Comparison of ENCODE assay signal across 8 mouse cellular contexts in genomic region chr4:141871909-141872308, GRCm38 (mm10). TPM values are rescaled to one million over a fixed set of nuclear protein-coding genes. Genes with fewer than 3 reads are reported as not detected.
DNase-seq lines count a peak whose midpoint lies in the region; ATAC-seq and TF ChIP-seq lines count a peak whose summit lies in the region.

No protein-coding gene starts in this region.

- peak overlapping the region; percentile 36 to 71; a peak in 3 of 4 replicates for H3K27ac ChIP-seq in heart, embryonic 14.5 days (replicated peaks in 1 of 2; ENCODE audit: control insufficient read depth in 1 of 2, insufficient read depth in 1 of 2, low read depth in 2 of 2, low read length in 2 of 2)
- H3K27ac ChIP-seq in liver, embryonic 14.5 days: no peak overlapping the region
- H3K27ac ChIP-seq in stomach, embryonic 15.5 days: peak overlapping the region; percentile 79

- no peaks in the 10 kb centered on the region for H3K9me3 ChIP-seq in heart, embryonic 14.5 days (ENCODE audit: control insufficient read depth, low read length)
- no peaks in the 10 kb centered on the region for H3K9me3 ChIP-seq in liver, embryonic 14.5 days (ENCODE audit: control insufficient read depth, low read length)
- H3K9me3 ChIP-seq in stomach, embryonic 15.5 days: no peaks in the 10 kb centered on the region

- no peak for ATAC-seq in heart, embryonic 14.5 days (ENCODE audit: insufficient number of reproducible peaks, insufficient read depth, low FRiP score, low read depth)
- no peak for ATAC-seq in liver, embryonic 14.5 days (ENCODE audit: insufficient read depth)
- no peak for ATAC-seq in stomach, embryonic 15.5 days (ENCODE audit: insufficient read depth, low FRiP score, low read depth)

- peaks cover 53 to 74% of the 10 kb centered on the region in 2 experiments for H3K4me1 ChIP-seq in heart, embryonic 14.5 days (ENCODE audit: control insufficient read depth in 2 of 2, insufficient read depth in 2 of 2, low read length in 2 of 2)
- H3K4me1 ChIP-seq in liver, embryonic 14.5 days (replicated peaks; ENCODE audit: control insufficient read depth in 2 of 2, insufficient read depth in 2 of 2, low read length in 1 of 2): peaks cover 33 to 47% of the 10 kb centered on the region in 2 experiments
- peaks cover 65% of the 10 kb centered on the region for H3K4me1 ChIP-seq in stomach, embryonic 15.5 days

- no peak for TF ChIP-seq CTCF in liver, embryonic 14.5 days (IDR thresholded peaks at IDR 0.05; ENCODE audit: low read depth)

- peak overlapping the region; percentile 99 for H3K4me2 ChIP-seq in heart, embryonic 14.5 days (ENCODE audit: low read length)
- H3K4me2 ChIP-seq in liver, embryonic 14.5 days (ENCODE audit: low read depth): peak overlapping the region; percentile 87
- peak overlapping the region; percentile 88 for H3K4me2 ChIP-seq in stomach, embryonic 15.5 days

- H3K4me3 ChIP-seq in heart, embryonic 14.5 days (ENCODE audit: control insufficient read depth in 1 of 2, insufficient read depth in 1 of 2, low read depth in 1 of 2, low read length in 2 of 2): peak overlapping the region; percentile 77 to 80
- peak overlapping the region in 1 of 2 experiments; percentile 26; a peak in 2 of 4 replicates for H3K4me3 ChIP-seq in liver, embryonic 14.5 days (ENCODE audit: insufficient read depth in 1 of 2, low read depth in 2 of 2, low read length in 2 of 2)
- peak overlapping the region; percentile 81 for H3K4me3 ChIP-seq in stomach, embryonic 15.5 days (replicated peaks)

- no peak for TF ChIP-seq EP300 in liver, embryonic 14.5 days (IDR thresholded peaks at IDR 0.05; ENCODE audit: low read depth)

- H3K36me3 ChIP-seq in heart, embryonic 14.5 days (ENCODE audit: control insufficient read depth, insufficient read depth, low read length): peaks cover 25% of the 10 kb centered on the region
- peaks cover 5% of the 10 kb centered on the region for H3K36me3 ChIP-seq in liver, embryonic 14.5 days (replicated peaks; ENCODE audit: control insufficient read depth, insufficient read depth, low read depth)
- H3K36me3 ChIP-seq in stomach, embryonic 15.5 days: no peaks in the 10 kb centered on the region

- peak; percentile 76 for DNase-seq in layer of hippocampus, adult 11-12 months (ENCODE audit: low spot score)
- no peak for DNase-seq in layer of hippocampus, adult 9-10 months (ENCODE audit: low spot score)
- peak; percentile 76 for DNase-seq in cerebellum, adult 9-10 months
- DNase-seq in liver, embryonic 14.5 days (ENCODE audit: low read depth in 3 of 3, low spot score in 3 of 3): no peak
- DNase-seq in testis, postnatal 10 days (ENCODE audit: low spot score): no peak
- no peak for DNase-seq in spleen, adult 12 weeks (ENCODE audit: low spot score)

- no peaks in the 10 kb centered on the region for H3K27me3 ChIP-seq in heart, embryonic 14.5 days (ENCODE audit: control insufficient read depth, insufficient read depth, low read length)
- H3K27me3 ChIP-seq in liver, embryonic 14.5 days (ENCODE audit: control insufficient read depth, insufficient read depth, low read length): no peaks in the 10 kb centered on the region; the same call in 1 of the 2 replicates
- H3K27me3 ChIP-seq in stomach, embryonic 15.5 days (replicated peaks): no peaks in the 10 kb centered on the region

- WGBS in heart, embryonic 14.5 days: 37% methylated on average over 9 of the region's 9 CpGs
- 78% methylated on average over 9 of the region's 9 CpGs for WGBS in liver, embryonic 14.5 days (ENCODE audit: insufficient replicate concordance)
- 50% methylated on average over 9 of the region's 9 CpGs for WGBS in stomach, embryonic 15.5 days

- H3K9ac ChIP-seq in heart, embryonic 14.5 days (ENCODE audit: low read length): peak overlapping the region; percentile 90
- H3K9ac ChIP-seq in liver, embryonic 14.5 days (replicated peaks): no peak overlapping the region
- no peak overlapping the region for H3K9ac ChIP-seq in stomach, embryonic 15.5 days

RNA-seq across cellular contexts. Expression of gene Efhd2, which starts 2.8 kb away (rescaled TPM):
- 33.2 and 43.6 TPM in 2 replicates for polyA plus RNA-seq in heart, embryonic 14.5 days (2014; fragmentation: Nextera tagmentation; extraction: Ambion mirVana)
- polyA plus RNA-seq in liver, embryonic 14.5 days (2012; rRNA removed): 25.9 and 26.5 TPM in 2 replicates
- polyA plus RNA-seq in liver, embryonic 14.5 days (2014; fragmentation: Nextera tagmentation; extraction: Ambion mirVana): 23.4 and 26.2 TPM in 2 replicates
- 125 and 130 TPM in 2 replicates for polyA plus RNA-seq in stomach, embryonic 15.5 days (2015; fragmentation: Nextera tagmentation; extraction: Ambion mirVana)

RNA-seq across cellular contexts. Expression of gene Ctrc, which starts 25.8 kb away (rescaled TPM):
- polyA plus RNA-seq in heart, embryonic 14.5 days (2014; fragmentation: Nextera tagmentation; extraction: Ambion mirVana): not detected in 2 replicates
- polyA plus RNA-seq in liver, embryonic 14.5 days (2012; rRNA removed): not detected in 2 replicates
- not detected in 2 replicates for polyA plus RNA-seq in liver, embryonic 14.5 days (2014; fragmentation: Nextera tagmentation; extraction: Ambion mirVana)
- 0.42 and 0.79 TPM in 2 replicates for polyA plus RNA-seq in stomach, embryonic 15.5 days (2015; fragmentation: Nextera tagmentation; extraction: Ambion mirVana)

RNA-seq across cellular contexts. Expression of gene Cela2a, which starts 45.9 kb away (rescaled TPM):
- not detected in 2 replicates for polyA plus RNA-seq in heart, embryonic 14.5 days (2014; fragmentation: Nextera tagmentation; extraction: Ambion mirVana)
- not detected in 2 replicates for polyA plus RNA-seq in liver, embryonic 14.5 days (2012; rRNA removed)
- not detected in 2 replicates for polyA plus RNA-seq in liver, embryonic 14.5 days (2014; fragmentation: Nextera tagmentation; extraction: Ambion mirVana)
- 475 and 519 TPM in 2 replicates for polyA plus RNA-seq in stomach, embryonic 15.5 days (2015; fragmentation: Nextera tagmentation; extraction: Ambion mirVana)

Comparison
In these comparisons a context has a peak if more than half of its experiments do, and no peak if none do; other contexts are left out.
1. DNase-seq: peak in layer of hippocampus, adult 11-12 months (single experiment) and cerebellum, adult 9-10 months (single experiment); none in layer of hippocampus, adult 9-10 months (single experiment), liver, embryonic 14.5 days (0 of 3), testis, postnatal 10 days (single experiment) and spleen, adult 12 weeks (single experiment).
2. RNA of gene Cela2a, which starts 45.9 kb away (polyA plus RNA-seq): 475 to 519 TPM in stomach, embryonic 15.5 days; not detected in heart, embryonic 14.5 days and not detected in liver, embryonic 14.5 days; every median in the first group is over 100 times any median in the second.
3. Peak in every context shown above with its lines, with median percentiles within 50 percentile points of each other: H3K4me2 ChIP-seq.